Mouse (Mus musculus) mouse trophoblast stem cell (cell line): Measurements from ENCODE around the gene Atg4b.

Source experiments
- in situ Hi-C, 2 experiments: fragments of 300-500 bp; cut with MseI, MboI; formaldehyde crosslinking; loops; 2 replicates in 1 of 2; 3 replicates in 1 of 2; pipeline ENCODE4 v1.15.1; 2025

The Atg4b gene

DNA sequence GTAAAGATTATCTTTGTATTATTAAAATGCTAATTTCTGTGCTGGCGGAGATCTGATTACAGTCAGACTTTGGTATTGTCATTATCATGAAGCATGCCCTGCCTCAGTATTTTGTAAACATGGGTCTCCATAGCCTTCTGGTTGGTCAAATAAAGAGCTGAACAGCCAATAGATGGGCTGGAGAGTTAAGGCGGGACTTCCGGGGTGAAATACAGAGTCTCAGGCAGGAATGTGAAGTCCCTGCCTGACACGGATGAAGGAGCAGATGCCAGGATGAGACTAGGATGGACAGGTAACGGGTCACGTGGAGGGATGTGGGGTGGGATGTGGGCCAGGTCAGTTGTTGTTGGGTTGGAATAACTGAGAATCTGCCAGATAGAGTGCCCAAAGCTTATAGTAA is at the start of gene Atg4b:
TSS of gene Atg4b (plus strand) at position 211 of the 400 bp plus-strand sequence.
- in situ Hi-C loops = no loop called here

- in situ Hi-C loops = no loop called here
These were observed 49.2 kb upstream of the Atg4b start for GRCm38 (mm10) chr1:93702106-93702505.

- in situ Hi-C loops = no loop called here
These were observed 47.7 kb upstream of the Atg4b start for GRCm38 (mm10) chr1:93703472-93704048.

- in situ Hi-C loops = no loop called here
These were observed 47.0 kb upstream of the Atg4b start for GRCm38 (mm10) chr1:93704341-93704740.

GRCm38 (mm10) chr1:93705389-93705788 is 45.9 kb upstream of the Atg4b start:
- in situ Hi-C loops = no loop called here

DNA sequence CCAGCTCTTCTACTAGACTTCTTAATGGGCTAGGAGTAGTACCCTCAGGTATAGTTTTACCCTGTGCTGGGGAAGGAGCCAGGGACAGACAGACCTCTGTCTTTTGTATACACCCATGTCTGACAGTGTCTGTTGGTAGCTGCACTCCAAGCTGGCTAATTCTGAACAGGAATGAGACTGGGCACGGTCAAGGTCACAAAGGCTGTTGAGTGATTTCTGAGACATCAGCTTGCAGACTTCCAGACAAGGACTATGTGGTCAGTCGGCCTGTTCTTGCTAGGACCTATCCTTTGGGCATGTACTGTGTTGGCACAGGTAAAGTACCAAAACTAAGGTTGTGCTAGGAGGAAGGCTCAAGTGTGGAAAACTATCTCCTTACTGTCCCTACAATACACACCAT is 35.1 kb upstream of the Atg4b start:
- in situ Hi-C loops = no loop called here

DNA sequence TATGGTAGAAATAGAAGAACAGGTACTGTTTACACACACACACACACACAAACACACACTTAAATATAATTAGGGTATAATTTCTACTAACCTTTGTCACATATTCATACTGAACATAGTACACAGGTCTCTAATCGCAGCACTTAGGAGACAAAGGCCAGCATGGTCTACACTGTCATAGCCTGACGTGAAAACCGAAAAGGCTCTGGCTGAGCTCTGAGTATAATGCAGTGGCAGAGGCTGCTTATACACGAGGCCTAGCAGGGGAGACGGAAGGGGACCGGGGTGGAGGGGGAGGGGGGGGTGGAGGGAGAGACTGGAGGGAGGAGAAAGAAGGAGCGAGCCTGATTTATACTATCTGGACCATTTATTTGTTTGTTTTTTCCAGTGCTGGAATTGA is 29.7 kb upstream of the Atg4b start:
- in situ Hi-C loops = no loop called here

- in situ Hi-C loops = no loop called here
These were observed 26.7 kb upstream of the Atg4b start for GRCm38 (mm10) chr1:93724623-93725022.

GRCm38 (mm10) chr1:93725665-93726064 is 25.6 kb upstream of the Atg4b start:
- in situ Hi-C loops = no loop called here

DNA sequence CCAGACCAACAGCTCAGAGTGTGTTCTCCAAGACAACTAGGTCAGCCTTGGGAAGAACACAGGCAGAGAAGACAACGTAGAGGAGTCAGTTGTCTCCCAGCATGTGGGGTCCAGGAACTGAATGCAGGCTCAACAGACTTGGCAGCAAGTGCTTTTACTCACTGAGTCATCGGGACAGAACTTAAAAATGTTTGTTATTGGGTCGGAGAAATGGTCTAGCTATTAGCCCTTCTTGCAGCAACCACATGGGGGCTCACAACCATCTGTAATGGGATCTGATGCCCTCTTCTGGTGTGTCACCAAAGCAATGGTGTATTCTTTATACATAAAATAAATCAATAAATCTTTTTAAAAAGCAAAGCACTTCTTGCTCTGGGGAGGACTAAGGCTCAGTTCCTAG is 25.2 kb upstream of the Atg4b start:
- in situ Hi-C loops = no loop called here

GRCm38 (mm10) chr1:93726974-93727373 is 24.3 kb upstream of the Atg4b start:
- in situ Hi-C loops = no loop called here

DNA sequence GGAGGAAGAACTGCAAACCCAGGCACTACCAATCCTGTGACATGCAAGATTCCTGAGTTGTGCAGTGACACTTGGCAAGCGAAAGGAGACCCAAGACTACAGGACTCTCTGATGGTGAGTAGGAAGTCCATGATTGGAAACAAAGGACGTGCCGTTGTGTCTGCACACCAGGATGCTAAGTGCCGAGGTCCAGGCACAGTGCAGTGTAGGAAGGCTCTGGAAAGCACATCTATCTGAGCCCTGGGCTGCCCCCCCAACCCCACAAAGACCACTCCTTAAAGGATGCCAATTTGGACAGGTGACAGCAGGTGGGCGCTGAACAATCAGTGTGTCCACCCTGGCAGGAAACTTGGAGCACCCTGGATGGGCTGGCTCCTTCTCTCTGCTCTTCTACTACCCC is 20.2 kb upstream of the Atg4b start:
- in situ Hi-C loops = no loop called here

GRCm38 (mm10) chr1:93731880-93732281 is 19.4 kb upstream of the Atg4b start:
- in situ Hi-C loops = no loop called here

- in situ Hi-C loops = no loop called here
These were observed 15.4 kb upstream of the Atg4b start for GRCm38 (mm10) chr1:93735859-93736258.

DNA sequence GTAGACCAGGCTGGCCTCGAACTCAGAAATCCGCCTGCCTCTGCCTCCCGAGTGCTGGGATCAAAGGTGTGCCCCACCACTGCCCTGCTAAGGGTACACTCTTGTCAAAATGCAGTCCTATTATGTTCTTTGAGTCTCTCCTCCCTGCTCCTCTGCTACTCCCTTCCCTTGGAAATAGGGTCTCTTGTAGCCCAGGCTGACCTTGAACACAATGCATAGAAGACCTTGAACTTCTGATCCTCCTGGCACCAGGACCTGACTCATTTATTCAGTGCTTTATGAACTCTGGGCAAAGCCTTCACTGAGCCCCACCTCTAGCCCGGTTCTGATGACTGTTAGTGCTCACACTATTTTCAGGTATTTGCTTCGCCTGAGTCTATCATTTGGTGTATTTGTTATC is 13.6 kb upstream of the Atg4b start:
- in situ Hi-C loops = no loop called here

DNA sequence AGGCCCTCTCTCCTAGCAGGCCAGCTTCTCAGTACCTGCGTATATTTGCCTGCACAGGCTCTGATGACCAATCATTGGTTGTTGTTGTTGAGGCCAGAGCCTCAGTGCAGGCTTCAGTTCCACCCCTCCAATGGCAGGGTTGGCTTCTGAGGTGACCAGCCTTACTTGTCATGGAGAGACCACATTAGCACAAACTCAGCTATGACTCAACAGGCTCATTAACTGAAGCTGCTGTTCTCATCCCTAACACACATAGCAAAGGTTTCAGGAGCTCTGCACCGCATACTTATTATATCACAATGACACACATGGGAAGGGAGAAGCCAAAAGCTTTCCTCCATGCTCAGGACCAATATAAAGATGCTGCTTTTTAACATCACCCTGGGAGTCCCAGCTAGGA is 10.6 kb upstream of the Atg4b start:
- in situ Hi-C loops = no loop called here

- in situ Hi-C loops = no loop called here
These were observed 9.3 kb upstream of the Atg4b start for GRCm38 (mm10) chr1:93741987-93742386.

DNA sequence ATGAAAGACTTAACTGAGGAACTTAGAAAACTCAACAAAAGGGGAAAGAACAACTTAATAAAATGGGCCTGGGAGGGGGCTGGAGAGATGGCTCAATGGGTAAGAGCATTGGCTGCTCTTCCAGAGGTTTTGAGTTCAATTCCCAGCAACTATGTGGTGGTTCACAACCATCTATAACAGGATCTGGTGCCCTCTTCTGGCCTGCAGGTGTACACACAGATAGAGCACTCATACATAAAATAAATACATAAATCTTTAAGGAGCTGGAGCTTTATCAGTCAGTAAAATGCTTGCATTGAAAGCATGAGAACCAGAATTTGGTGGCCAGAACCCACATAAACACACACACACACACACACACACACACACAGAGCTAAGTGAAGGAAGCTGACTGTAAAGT is 8.4 kb upstream of the Atg4b start:
- in situ Hi-C loops = no loop called here

DNA sequence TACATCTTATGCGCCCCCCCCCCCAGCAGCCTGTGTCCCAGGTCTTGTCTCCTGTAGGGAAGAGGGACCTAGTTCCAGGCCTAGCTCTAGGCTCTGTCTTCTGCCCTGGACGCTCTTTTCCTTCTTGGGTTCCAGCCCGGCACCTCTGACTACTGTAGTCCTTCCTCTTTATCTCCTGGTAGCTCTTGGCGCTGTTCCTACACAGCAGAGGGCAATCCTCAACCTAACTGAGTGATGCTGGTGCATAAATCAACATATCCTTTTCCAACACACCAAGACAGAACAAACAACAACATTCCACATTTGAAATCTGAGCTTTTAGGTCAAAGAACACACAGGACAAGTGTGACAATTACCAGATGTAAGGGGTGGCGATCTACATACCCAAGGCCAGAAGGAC is 5.1 kb upstream of the Atg4b start:
- in situ Hi-C loops = no loop called here

DNA sequence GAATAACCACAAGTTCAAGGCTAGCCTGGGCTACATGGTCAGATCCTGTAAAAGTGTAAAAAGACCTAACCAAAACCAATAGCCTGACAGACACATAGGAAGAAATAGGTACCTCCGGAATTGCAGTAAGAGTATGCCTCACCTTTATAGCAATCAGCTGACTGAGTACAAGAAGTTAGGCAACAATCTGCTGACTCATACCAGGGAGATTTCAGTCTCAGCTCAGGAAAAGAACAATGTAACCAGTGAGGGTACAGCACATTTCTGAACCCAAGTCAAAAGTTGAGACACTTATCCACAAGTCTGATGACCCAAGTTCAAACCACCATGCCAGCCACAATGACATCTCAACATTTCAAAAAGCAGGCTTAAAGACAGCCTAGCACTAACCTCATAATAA is 2.8 kb upstream of the Atg4b start:
- in situ Hi-C loops = no loop called here

DNA sequence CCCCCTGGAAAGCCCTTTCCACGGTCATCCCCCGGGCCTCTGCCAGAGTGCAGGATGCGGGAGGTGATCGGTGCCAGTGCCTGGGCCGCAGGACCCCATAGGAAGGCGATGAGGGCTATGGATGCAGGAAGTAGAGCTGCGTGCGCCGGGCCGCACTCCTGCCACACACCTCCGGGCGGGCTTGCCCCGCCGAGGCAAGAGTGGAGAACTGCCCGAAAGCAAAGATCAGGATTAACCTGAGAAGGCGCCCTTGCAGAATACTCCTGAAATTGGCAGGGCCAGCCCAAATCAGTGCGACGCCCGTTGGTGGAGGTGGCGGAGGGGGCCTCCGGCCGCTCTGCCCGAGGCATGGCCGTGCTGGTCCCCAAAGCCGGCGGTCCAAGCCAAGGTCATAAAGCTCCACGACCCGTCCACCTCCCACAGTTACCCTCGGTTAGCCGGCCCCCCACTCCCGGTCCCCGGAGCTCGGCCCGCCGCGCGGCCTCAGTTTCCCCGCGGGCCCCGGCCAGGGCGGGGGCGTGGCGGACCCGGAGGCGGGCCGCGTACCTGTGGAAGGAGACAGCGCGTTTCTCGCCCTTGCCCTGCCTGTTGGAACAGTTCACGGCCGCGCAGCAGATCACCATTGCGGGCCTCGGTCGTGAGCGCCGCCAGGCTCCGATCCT is 2.7 kb downstream of the Atg4b start:
- in situ Hi-C loops = no loop called here

- in situ Hi-C loops = no loop called here
These were observed 3.4 kb downstream of the Atg4b start, which contains the start of gene Thap4 for GRCm38 (mm10) chr1:93754573-93755290. Gene Thap4, minus strand, starts transcription at chr1:93754864.

DNA sequence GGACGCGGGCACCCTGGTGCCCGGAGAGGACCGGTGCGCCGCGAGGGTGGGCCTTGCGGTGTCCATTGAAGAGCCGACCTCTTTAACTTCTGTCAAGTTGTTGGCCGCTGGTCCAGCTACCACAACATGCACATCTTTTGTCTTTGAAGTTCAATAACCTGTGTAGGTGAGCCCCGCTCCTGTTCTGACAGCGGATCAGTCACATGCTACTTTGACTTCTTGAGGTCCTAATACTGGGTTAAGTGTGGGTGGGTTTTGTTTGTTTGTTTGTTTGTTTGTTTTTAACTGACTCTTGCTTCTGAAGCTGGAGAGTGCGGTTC is 4.0 kb downstream of the Atg4b start:
- in situ Hi-C loops = no loop called here
